Mouse (Mus musculus): ENCODE results near the gene Hexim1. TPM values are rescaled to one million over a fixed set of nuclear protein-coding genes. Genes with fewer than 3 reads are reported as not detected.
A peak's percentile ranks its signal among the peaks of the same experiment; 100 is the strongest.

Hexim1 gene
- polyA plus RNA-seq, 1 experiment from 2014 or later, result 5.3 TPM

DNA sequence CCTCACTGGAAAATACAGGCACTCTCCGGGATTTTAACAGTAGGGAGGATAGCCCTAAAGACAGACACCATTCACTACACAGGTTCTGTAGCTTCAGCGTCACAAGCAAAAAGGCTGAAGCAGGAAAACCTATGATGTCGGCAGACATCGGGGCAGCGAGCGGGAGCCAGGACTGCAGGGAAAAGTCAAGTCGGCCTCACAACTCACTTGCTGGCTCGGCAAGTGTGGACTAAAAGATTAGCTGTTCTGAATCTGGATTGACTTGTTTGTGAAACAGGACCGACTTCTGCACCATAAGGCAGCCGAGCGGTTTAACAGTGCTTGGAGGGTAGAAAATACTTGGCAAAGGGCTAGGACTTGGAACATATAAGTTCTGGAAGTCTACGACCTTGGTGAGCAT is 3.0 kb upstream of the Hexim1 start:
- Histone ChIP-seq H3K4me3 (replicated peaks; ENCODE audit: low read length) (no peak overlapping the region), H3K27me3 (ENCODE audit: control insufficient read depth, insufficient read depth, low read length) (peaks cover 34% of the 10 kb centered on the region), H3K9me3 (ENCODE audit: control insufficient read depth, low read length) (no peaks in the 10 kb centered on the region), H3K27ac (no peak overlapping the region), H3K9ac (no peak overlapping the region; the same call in 1 of the 2 replicates), H3K4me2 (replicated peaks) (peak overlapping the region; percentile 3; the same call in 1 of the 2 replicates), H3K4me1 (replicated peaks; ENCODE audit: control insufficient read depth, insufficient read depth, low read length) (peaks cover 17% of the 10 kb centered on the region), H3K36me3 (replicated peaks; ENCODE audit: control insufficient read depth, insufficient read depth) (no peaks in the 10 kb centered on the region)
- ATAC-seq (ENCODE audit: low FRiP score) (no peak), DNase-seq (ENCODE audit: low spot score) (no peak)
- 36% methylated on average over 12 of the region's 12 CpGs for WGBS

DNA sequence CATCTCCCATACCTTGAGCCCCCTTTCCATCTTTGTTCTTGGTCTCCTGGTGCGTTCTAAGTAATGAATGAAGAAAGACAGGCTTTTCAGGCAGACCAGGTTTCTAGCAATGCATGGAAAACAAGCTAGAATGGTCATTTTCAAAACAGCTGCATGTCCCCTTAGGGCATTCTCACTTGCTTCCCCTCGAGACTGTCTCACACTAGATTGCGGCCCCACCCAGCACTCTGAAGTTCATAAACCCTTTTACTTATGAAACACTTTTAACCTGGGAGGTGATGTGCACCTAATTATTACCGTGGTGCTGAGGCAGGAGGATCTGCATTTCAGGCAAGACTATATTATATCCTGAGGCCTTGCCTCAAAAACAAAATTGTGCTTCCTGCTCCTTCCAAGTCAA is 2.3 kb upstream of the Hexim1 start:
- 83% methylated on average over 4 of the region's 4 CpGs for WGBS
- Histone ChIP-seq H3K4me3 (replicated peaks; ENCODE audit: low read length) (no peak overlapping the region), H3K27ac (no peak overlapping the region), H3K36me3 (replicated peaks; ENCODE audit: control insufficient read depth, insufficient read depth) (no peaks in the 10 kb centered on the region), H3K4me2 (replicated peaks) (no peak overlapping the region), H3K9me3 (ENCODE audit: control insufficient read depth, low read length) (no peaks in the 10 kb centered on the region), H3K9ac (no peak overlapping the region), H3K4me1 (replicated peaks; ENCODE audit: control insufficient read depth, insufficient read depth, low read length) (peaks cover 25% of the 10 kb centered on the region), H3K27me3 (ENCODE audit: control insufficient read depth, insufficient read depth, low read length) (peaks cover 34% of the 10 kb centered on the region)
- ATAC-seq (ENCODE audit: low FRiP score), result no peak
- DNase-seq (ENCODE audit: low spot score), result no peak

DNA sequence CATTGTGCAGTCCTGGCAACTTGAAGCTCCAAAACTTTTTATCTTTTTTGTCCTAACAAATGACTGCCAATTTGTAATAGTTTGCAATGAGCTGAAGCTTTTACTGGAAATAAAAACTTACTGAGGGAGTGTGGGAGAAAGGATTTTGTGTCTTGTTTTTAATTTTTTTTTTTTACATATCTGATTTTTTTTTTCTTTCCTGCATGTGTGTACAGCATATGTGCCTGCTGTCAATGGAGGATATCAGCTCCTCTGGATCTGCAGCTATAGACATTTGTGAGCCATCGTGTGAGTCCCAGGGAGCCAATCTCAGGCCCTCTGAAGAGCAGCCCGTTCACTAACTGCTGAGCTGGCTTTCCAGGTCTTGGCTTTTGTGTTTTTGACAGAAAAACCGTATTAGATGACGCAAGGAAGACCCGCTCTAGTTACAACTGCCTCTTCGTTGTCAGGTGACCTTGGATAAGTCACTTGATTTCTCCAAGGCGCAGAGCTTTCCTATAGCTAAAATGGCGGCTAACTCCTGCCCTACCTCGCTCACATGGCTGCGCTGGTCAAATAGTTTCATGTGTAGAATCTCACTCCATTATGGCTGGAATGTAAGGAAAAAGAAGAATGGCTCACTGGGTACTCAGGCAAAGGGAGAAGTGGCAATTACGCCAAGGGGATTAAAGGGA is 1.6 kb upstream of the Hexim1 start:
- peak overlapping the region; percentile 79 for H3K9ac ChIP-seq
- 88% methylated on average over 11 of the region's 11 CpGs for WGBS
- H3K4me2 ChIP-seq (replicated peaks), result peak overlapping the region; percentile 87
- H3K4me3 ChIP-seq (replicated peaks; ENCODE audit: low read length), result peak overlapping the region; percentile 51
- H3K9me3 ChIP-seq (ENCODE audit: control insufficient read depth, low read length), result no peaks in the 10 kb centered on the region
- peaks cover 29% of the 10 kb centered on the region for H3K4me1 ChIP-seq (replicated peaks; ENCODE audit: control insufficient read depth, insufficient read depth, low read length)
- ATAC-seq (ENCODE audit: low FRiP score), result no peak
- no peak for DNase-seq (ENCODE audit: low spot score)
- peaks cover 34% of the 10 kb centered on the region for H3K27me3 ChIP-seq (ENCODE audit: control insufficient read depth, insufficient read depth, low read length)
- peak overlapping the region; percentile 92 for H3K27ac ChIP-seq
- H3K36me3 ChIP-seq (replicated peaks; ENCODE audit: control insufficient read depth, insufficient read depth), result no peaks in the 10 kb centered on the region

DNA sequence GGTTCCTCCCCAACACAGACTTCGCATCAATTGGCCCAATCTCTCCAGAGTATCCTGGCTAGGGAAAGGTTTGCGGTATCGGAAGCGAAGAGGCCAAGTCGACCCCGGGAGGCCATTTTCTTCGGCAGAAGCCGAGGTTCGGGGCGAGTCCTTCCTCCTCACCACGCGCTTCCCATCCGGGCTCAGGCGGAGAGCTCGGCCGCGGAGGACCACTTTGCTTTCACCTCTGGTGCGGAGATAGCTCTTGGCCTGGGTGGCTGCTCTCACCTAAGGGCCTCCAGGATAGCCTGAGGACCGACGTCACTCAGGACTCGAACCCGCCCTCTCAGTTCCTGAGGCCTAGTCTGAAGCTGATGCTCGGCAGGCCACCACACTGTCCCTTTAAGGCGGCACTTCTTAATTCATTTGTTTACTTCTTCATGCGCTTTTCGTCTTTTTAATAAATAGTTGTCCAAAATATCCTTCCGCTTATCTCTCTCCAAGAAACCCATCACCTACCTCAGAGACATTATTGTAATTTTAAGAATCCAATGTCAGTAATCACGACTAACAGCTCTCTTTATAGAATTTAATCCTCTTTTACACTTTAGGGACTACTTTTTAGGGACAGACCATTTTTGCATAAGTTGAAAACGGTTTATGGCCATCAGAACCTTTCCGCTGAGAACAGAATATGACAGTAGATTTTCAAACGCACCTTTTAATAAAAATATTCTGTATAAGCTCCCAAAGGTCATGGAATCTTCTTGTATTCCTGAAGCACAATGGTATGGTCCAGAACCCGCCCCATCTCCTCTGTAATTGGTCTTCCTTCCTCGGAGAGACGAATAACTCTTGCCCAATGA is 646 bp upstream of the Hexim1 start:
- DNase-seq (ENCODE audit: low spot score) (peak; percentile 85), ATAC-seq (ENCODE audit: low FRiP score) (peak; percentile 72)
- peaks cover 29% of the 10 kb centered on the region for H3K4me1 ChIP-seq (replicated peaks; ENCODE audit: control insufficient read depth, insufficient read depth, low read length)
- peak overlapping the region; percentile 51 for H3K4me3 ChIP-seq (replicated peaks; ENCODE audit: low read length)
- H3K36me3 ChIP-seq (replicated peaks; ENCODE audit: control insufficient read depth, insufficient read depth), result no peaks in the 10 kb centered on the region
- no peaks in the 10 kb centered on the region for H3K9me3 ChIP-seq (ENCODE audit: control insufficient read depth, low read length)
- under 1% methylated on average over 34 of the region's 34 CpGs for WGBS
- peaks cover 34% of the 10 kb centered on the region for H3K27me3 ChIP-seq (ENCODE audit: control insufficient read depth, insufficient read depth, low read length)
- H3K27ac ChIP-seq, result peak overlapping the region; percentile 92
- peak overlapping the region; percentile 87 for H3K4me2 ChIP-seq (replicated peaks)
- H3K9ac ChIP-seq, result peak overlapping the region; percentile 79

DNA sequence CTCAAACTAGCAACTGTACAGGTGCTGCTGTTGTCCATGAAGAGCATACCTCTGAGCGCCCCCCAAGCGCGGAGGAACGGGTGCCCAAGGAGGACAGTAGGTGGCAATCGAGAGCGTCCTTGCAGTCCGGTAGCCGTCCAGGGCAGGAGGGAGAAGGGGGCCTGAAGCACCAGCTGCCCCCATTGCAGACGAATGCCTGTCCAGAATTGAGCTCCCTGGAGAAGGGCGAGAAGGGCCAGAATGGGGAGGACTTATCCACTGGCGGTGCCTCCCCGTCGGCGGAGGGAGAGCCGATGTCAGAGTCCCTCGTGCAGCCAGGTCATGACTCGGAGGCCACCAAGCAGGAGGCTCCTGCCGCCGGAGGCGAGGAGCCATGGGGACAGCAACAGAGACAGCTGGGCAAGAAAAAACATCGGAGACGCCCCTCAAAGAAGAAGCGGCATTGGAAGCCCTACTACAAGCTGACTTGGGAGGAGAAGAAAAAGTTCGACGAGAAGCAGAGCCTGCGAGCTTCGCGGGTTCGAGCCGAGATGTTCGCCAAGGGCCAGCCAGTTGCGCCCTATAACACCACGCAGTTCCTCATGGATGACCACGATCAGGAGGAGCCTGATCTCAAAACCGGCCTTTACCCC is 1.0 kb downstream of the Hexim1 start:
- H3K9ac ChIP-seq, result peak overlapping the region; percentile 69
- peak overlapping the region; percentile 51 for H3K4me3 ChIP-seq (replicated peaks; ENCODE audit: low read length)
- peaks cover 19% of the 10 kb centered on the region for H3K27me3 ChIP-seq (ENCODE audit: control insufficient read depth, insufficient read depth, low read length)
- no peaks in the 10 kb centered on the region for H3K9me3 ChIP-seq (ENCODE audit: control insufficient read depth, low read length)
- H3K36me3 ChIP-seq (replicated peaks; ENCODE audit: control insufficient read depth, insufficient read depth), result no peaks in the 10 kb centered on the region
- under 1% methylated on average over 35 of the region's 35 CpGs for WGBS
- 0 out of 2 replicates have a peak, but pooled peaks have one; percentile 13 for ATAC-seq (ENCODE audit: low FRiP score)
- H3K4me2 ChIP-seq (replicated peaks), result peak overlapping the region; percentile 87
- peak; percentile 66 for DNase-seq (ENCODE audit: low spot score)
- peaks cover 24% of the 10 kb centered on the region for H3K4me1 ChIP-seq (replicated peaks; ENCODE audit: control insufficient read depth, insufficient read depth, low read length)
- peak overlapping the region; percentile 87 for H3K27ac ChIP-seq

DNA sequence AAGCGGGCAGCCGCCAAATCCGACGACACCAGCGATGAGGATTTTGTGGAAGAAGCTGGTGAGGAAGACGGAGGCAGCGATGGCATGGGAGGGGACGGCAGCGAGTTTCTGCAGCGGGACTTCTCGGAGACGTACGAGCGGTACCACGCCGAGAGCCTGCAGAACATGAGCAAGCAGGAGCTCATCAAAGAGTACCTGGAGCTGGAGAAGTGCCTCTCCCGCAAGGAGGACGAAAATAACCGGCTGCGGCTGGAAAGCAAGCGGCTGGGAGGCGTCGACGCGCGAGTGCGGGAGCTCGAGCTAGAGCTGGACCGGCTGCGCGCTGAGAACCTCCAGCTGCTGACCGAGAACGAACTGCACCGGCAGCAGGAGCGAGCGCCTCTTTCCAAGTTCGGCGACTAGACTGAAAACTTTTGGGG is 1.6 kb downstream of the Hexim1 start:
- no peaks in the 10 kb centered on the region for H3K9me3 ChIP-seq (ENCODE audit: control insufficient read depth, low read length)
- under 1% methylated on average over 38 of the region's 38 CpGs for WGBS
- peak overlapping the region; percentile 69 for H3K9ac ChIP-seq
- peaks cover 15% of the 10 kb centered on the region for H3K27me3 ChIP-seq (ENCODE audit: control insufficient read depth, insufficient read depth, low read length)
- H3K36me3 ChIP-seq (replicated peaks; ENCODE audit: control insufficient read depth, insufficient read depth), result no peaks in the 10 kb centered on the region
- DNase-seq (ENCODE audit: low spot score) (no peak), ATAC-seq (ENCODE audit: low FRiP score) (no peak)
- no peak overlapping the region; the same call in 1 of the 2 replicates for H3K27ac ChIP-seq
- H3K4me1 ChIP-seq (replicated peaks; ENCODE audit: control insufficient read depth, insufficient read depth, low read length), result peaks cover 22% of the 10 kb centered on the region
- H3K4me2 ChIP-seq (replicated peaks), result peak overlapping the region; percentile 87
- peak overlapping the region; percentile 51 for H3K4me3 ChIP-seq (replicated peaks; ENCODE audit: low read length)

DNA sequence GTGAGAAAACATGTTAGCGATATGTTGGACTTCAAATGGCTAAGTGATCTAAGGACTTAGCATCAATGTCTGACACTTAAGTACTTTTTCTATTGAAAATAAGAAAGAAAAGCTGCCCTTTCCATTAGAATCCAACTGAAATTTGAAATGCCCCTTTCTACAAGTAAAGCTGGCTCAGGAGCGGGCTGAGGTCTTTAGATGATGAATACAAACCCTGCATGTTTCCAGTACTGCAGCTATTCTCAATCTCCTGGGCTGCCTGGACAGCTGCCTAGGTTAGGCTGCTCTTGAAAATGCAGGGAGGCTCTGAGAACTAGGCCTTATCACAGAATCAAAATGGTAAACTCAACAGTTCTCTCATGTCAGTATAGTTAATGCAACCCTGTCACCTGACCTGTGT is 2.8 kb downstream of the Hexim1 start:
- Histone ChIP-seq H3K4me2 (replicated peaks) (peak overlapping the region; percentile 87), H3K4me1 (replicated peaks; ENCODE audit: control insufficient read depth, insufficient read depth, low read length) (peaks cover 22% of the 10 kb centered on the region), H3K4me3 (replicated peaks; ENCODE audit: low read length) (peak overlapping the region; percentile 51), H3K27ac (no peak overlapping the region), H3K9ac (peak overlapping the region; percentile 69; the same call in 1 of the 2 replicates), H3K9me3 (ENCODE audit: control insufficient read depth, low read length) (no peaks in the 10 kb centered on the region), H3K27me3 (ENCODE audit: control insufficient read depth, insufficient read depth, low read length) (peaks cover 2% of the 10 kb centered on the region; the same call in 1 of the 2 replicates), H3K36me3 (replicated peaks; ENCODE audit: control insufficient read depth, insufficient read depth) (no peaks in the 10 kb centered on the region)
- DNase-seq (ENCODE audit: low spot score), result no peak
- no peak for ATAC-seq (ENCODE audit: low FRiP score)
- WGBS, result 91% methylated on average over 2 of the region's 2 CpGs

DNA sequence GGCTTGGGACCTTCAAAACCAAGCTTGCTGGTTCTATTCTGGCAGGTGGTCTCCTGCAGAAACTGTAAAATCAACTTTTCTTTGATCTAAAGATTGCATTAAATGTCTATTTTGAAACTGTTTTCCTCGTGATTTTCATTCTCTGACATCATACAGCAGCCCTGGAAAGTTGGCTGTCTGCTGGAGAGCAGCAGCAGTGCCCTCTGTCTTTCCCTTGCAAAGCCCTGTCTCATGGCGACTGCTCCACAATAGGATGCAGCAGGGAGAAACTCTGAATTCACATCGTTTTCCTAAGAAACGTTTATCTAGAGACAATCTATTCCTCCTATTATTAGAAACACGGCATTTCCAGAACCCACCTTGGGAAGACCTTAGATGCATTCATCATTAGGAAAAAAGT is 3.6 kb downstream of the Hexim1 start:
- DNase-seq (ENCODE audit: low spot score), result no peak
- 47% methylated on average over 5 of the region's 5 CpGs for WGBS
- no peak overlapping the region for H3K4me3 ChIP-seq (replicated peaks; ENCODE audit: low read length)

DNA sequence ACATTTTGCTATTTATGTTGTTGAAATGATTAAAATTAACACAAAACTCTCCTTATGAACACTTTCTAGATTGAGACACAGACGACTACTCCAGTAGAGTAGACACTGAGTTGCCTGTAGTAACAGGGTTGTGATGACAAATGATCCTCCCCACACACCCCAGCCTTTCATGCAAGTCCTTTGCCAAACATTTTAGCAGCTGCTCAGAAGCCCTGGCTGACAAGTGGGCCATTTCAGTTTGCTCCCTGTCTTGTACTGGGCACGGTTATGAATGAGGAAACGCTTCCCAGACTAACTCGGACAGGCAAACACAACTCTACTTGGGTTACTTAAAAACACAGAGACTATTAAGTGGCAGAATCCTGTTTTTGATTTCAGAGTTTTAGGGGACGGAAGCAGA is 4.3 kb downstream of the Hexim1 start:
- Histone ChIP-seq H3K36me3 (replicated peaks; ENCODE audit: control insufficient read depth, insufficient read depth) (no peaks in the 10 kb centered on the region), H3K4me3 (replicated peaks; ENCODE audit: low read length) (no peak overlapping the region), H3K27me3 (ENCODE audit: control insufficient read depth, insufficient read depth, low read length) (no peaks in the 10 kb centered on the region), H3K9ac (no peak overlapping the region), H3K4me2 (replicated peaks) (no peak overlapping the region), H3K4me1 (replicated peaks; ENCODE audit: control insufficient read depth, insufficient read depth, low read length) (peaks cover 22% of the 10 kb centered on the region), H3K9me3 (ENCODE audit: control insufficient read depth, low read length) (no peaks in the 10 kb centered on the region), H3K27ac (no peak overlapping the region)
- DNase-seq (ENCODE audit: low spot score) (no peak), ATAC-seq (ENCODE audit: low FRiP score) (no peak)
- WGBS, result 66% methylated on average over 5 of the region's 5 CpGs

More for the DNA sequence above, 3.6 kb downstream of the Hexim1 start:
- Histone ChIP-seq H3K27me3 (ENCODE audit: control insufficient read depth, insufficient read depth, low read length) (no peaks in the 10 kb centered on the region), H3K4me2 (replicated peaks) (no peak overlapping the region), H3K9me3 (ENCODE audit: control insufficient read depth, low read length) (no peaks in the 10 kb centered on the region), H3K9ac (no peak overlapping the region), H3K36me3 (replicated peaks; ENCODE audit: control insufficient read depth, insufficient read depth) (no peaks in the 10 kb centered on the region), H3K27ac (no peak overlapping the region), H3K4me1 (replicated peaks; ENCODE audit: control insufficient read depth, insufficient read depth, low read length) (peaks cover 22% of the 10 kb centered on the region)
- no peak for ATAC-seq (ENCODE audit: low FRiP score)
